Mouse (Mus musculus): ENCODE measurements around the gene Nat8f2.

The Nat8f2 gene

DNA sequence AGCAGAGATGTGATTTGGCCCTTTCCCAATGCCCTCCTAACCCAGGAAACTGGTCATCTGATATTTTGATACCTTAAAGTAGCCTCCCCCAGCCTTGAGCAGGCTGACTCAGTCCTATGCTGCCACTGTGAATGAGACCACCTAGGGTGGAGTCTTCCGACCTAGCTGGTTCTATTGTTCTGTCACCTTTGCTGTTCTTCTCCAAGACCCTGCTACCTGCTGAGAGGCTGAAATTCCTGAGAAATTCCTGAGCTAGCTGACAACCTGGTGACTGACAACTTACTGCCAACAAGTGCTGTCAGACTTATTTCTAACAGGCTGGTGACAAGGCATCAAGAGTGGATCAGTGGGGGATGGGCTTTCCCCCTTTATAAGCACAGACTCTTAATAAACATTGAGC lies 50.6 kb downstream of the Nat8f2 start:
- no peak for DNase-seq
